Mouse (Mus musculus) brown adipose tissue, adult 24 weeks (tissue): ENCODE results near the gene Thada. TPM values are rescaled to one million over a fixed set of nuclear protein-coding genes. Genes with fewer than 3 reads are reported as not detected.

ENCODE experiments used
- H3K27ac ChIP-seq: fragments of 200-500 bp; replicated peaks from 2 replicates; pipeline ENCODE4 v1.5.1; 2012; ENCODE audit warnings: low read depth, mild to moderate bottlenecking, low read length
- H3K4me1 ChIP-seq: fragments of 200-500 bp; 2 replicates; pipeline ENCODE4 v1.6.1; 2012; ENCODE audit warnings: low read length, mixed read lengths; ENCODE audit not compliant: control insufficient read depth, insufficient read depth, insufficient read length
- H3K4me3 ChIP-seq: fragments of 200-500 bp; 2 replicates; pipeline ENCODE4 v1.5.1; 2012; ENCODE audit warnings: low read depth, mild to moderate bottlenecking, low read length, moderate library complexity; ENCODE audit not compliant: insufficient read depth
- polyA plus RNA-seq: library from polyadenylated mRNA; stranded (reverse); fragments of >200 nt; gene quantifications from 2 replicates; pipeline ENCODE4 v1.2.4, GENCODE M21; 2012; ENCODE audit not compliant: missing spikeins, insufficient read depth, insufficient read length

Thada gene
- polyA plus RNA-seq, 1 experiment = 4.7 TPM

GRCm38 (mm10) chr17:84353224-84353901 lies 112.6 kb downstream of the Thada start:
- Histone ChIP-seq H3K27ac (no peak overlapping the region), H3K4me3 (no peak overlapping the region), H3K4me1 (no peaks in the 10 kb centered on the region)

- Histone ChIP-seq H3K4me3 (no peak overlapping the region), H3K27ac (no peak overlapping the region), H3K4me1 (no peaks in the 10 kb centered on the region)
These were observed 113.2 kb downstream of the Thada start for GRCm38 (mm10) chr17:84352790-84353154.

DNA sequence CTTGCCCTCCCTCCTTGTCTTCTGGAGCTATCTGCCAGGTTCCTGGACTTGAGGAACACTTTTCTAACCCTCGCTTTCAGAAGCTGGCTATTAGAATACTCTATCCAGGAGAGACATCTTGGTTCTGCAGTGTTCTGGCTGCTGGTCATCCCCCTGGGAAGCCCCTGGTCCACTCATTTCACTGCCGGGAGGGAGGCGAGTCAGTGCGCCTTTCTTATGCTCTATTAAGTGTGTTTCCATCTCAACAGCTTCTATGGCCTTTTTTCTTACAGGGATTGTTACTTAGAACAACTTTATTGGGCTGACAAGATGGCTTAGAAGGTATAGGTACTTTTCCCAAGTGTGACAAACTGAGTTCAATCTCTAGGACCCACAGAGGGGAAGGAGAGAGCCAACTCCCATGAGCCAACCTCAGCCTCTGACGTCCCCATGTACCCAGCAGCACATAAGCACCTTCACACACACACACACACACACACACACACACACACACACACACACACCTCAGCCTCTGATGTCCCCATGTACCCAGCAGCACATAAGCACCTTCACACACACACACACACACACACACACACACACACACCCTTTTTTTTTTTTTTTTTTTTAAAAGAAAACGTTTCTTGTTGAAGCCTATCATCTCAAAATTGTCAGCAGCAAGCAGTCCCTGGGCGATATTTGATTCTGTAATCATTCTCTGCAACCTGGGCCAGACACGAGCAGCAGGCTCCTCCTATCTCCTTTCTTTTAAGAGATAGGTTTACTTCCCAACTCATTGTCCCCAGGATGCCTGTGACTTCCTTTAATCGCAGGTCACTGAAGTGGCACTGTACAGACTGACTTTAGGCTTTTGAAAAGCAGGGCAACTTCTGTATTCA lies 113.9 kb downstream of the Thada start:
- Histone ChIP-seq H3K4me1 (no peaks in the 10 kb centered on the region), H3K27ac (no peak overlapping the region), H3K4me3 (no peak overlapping the region)

GRCm38 (mm10) chr17:84351276-84351675 lies 114.7 kb downstream of the Thada start:
- Histone ChIP-seq H3K4me1 (no peaks in the 10 kb centered on the region), H3K27ac (no peak overlapping the region), H3K4me3 (no peak overlapping the region)

DNA sequence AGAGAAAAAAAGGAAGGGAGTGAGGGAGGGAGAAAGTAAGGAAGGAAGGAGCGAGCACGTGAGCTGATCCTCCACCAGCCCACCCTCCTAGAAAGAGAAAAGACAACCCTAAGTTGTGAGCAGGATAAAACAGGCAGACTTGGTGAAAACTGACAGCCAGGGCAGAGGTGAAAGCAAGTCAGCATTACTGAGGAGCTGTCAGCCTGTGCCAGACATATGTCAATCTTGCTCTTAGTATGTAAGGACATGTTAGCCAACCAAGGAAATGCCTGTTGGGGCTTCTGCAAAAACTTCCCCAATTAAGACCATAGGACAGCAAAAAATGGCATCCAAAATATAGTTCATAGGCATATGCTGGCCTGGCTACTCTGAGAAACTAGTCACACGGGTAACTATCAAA lies 117.1 kb downstream of the Thada start:
- no peak overlapping the region for H3K4me3 ChIP-seq
- no peak overlapping the region for H3K27ac ChIP-seq
- no peaks in the 10 kb centered on the region for H3K4me1 ChIP-seq

DNA sequence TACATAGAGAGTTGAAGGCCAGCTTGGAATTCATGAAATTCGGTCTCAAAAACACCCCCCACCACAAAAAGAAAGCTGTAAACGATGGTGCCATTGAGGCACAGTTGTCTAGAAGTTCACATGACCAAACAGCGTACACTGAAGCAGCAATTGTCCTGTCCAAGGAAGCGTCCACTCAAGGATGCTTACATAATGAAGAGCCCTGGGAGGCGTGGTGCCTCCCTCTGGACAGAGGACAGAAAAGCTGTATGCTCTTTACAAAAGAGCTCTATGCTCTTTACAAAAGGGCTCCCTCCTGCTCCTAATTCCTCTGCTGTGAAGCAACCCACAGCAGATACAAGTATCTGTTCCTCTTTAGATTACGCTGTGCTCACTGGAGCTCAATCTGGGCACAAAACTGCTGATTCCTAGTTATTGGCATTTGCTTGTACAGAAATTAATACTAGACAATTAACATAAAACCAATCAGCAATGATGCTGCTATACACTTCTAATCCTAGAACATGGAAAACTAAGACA lies 123.6 kb downstream of the Thada start:
- Histone ChIP-seq H3K4me3 (no peak overlapping the region), H3K27ac (no peak overlapping the region), H3K4me1 (no peaks in the 10 kb centered on the region)

- Histone ChIP-seq H3K4me3 (no peak overlapping the region), H3K4me1 (no peaks in the 10 kb centered on the region), H3K27ac (no peak overlapping the region)
These were observed 124.3 kb downstream of the Thada start for GRCm38 (mm10) chr17:84341686-84342085.

DNA sequence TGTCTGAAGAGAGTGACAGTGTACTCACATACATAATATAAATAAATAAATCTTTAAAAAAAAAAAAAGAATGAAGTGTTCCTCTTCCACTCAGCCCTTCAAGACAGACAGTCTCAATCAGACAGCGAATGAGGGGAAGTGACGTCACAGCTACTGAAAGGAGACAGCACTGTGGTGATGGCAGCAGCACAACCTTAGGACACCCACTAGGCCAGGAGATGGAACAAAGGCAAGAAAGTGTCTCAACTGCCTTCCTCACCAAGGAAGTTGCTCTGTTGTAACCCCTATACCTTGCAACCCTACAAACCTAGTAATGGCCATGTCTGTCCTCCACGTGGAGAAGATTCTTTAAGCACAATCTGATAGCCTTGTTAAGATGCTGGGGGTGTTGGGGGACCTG lies 125.4 kb downstream of the Thada start:
- no peaks in the 10 kb centered on the region for H3K4me1 ChIP-seq
- H3K27ac ChIP-seq = no peak overlapping the region
- H3K4me3 ChIP-seq = no peak overlapping the region

DNA sequence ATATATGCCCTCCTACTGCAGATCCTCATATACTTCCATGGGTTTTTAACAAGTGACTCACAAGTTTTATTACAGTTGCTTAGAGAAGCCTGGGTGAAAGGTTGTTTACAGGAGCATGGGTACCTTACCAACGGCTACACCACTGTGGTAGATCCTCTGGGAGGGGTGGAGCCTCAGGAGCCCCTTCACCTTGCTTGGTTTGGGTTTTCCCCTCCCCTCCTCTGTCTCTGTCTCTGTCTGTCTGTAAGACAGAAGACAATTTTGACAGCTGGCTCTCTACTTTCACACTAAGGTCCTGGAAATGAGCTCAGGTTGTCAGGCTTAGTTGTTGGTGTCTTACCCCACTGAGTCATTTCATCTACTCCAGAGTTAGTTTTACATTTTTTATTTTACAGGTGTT lies 130.0 kb downstream of the Thada start:
- no peak overlapping the region for H3K4me3 ChIP-seq
- H3K4me1 ChIP-seq = no peaks in the 10 kb centered on the region
- no peak overlapping the region for H3K27ac ChIP-seq

GRCm38 (mm10) chr17:84335076-84335475 lies 130.9 kb downstream of the Thada start:
- peaks cover 3% of the 10 kb centered on the region; the same call in 1 of the 2 replicates for H3K4me1 ChIP-seq
- no peak overlapping the region for H3K4me3 ChIP-seq
- H3K27ac ChIP-seq = no peak overlapping the region

GRCm38 (mm10) chr17:84334241-84335014 lies 131.6 kb downstream of the Thada start:
- Histone ChIP-seq H3K4me1 (peaks cover 4% of the 10 kb centered on the region; the same call in 1 of the 2 replicates), H3K27ac (no peak overlapping the region), H3K4me3 (no peak overlapping the region)

DNA sequence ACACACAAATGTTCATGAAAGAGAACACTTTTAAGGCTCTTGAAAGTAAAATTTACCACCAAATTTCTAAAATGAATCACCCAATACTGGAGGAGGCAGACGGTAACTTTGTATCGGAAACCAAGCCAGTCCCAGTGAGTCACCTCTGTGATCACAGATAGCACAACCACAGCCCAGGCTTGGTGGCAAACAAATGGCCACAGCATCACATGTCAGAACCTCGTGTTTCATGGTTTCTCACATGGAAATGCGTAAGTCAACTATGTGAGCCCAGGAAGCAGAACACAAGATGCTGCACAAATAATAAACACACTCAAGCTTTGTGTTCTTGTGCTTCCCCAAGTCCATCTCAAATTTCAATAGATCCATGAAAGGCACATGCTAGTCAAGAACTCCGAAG lies 133.1 kb downstream of the Thada start:
- H3K4me1 ChIP-seq = peaks cover 4% of the 10 kb centered on the region; the same call in 1 of the 2 replicates
- no peak overlapping the region for H3K4me3 ChIP-seq
- H3K27ac ChIP-seq = no peak overlapping the region

DNA sequence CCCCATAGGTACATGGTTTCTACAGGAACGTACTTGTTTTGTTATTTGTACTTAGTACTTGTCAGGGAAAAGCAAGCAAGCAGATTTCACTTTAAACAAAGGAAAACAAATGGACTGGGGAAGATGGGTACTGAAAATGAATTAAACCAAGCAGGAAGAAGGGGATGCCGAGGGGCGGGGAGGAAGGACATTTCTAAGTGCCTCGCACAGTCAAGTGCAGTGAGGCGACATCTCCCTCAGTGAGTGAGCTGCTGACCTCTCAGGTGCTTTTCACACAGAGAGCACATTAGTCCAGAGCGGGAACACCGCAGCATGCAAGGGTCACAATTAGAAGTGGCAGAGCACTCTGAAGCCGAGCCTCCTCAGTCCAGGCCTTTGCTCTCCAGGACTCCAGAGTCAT lies 135.0 kb downstream of the Thada start:
- peaks cover 4% of the 10 kb centered on the region; the same call in 1 of the 2 replicates for H3K4me1 ChIP-seq
- H3K4me3 ChIP-seq = no peak overlapping the region
- H3K27ac ChIP-seq = no peak overlapping the region

DNA sequence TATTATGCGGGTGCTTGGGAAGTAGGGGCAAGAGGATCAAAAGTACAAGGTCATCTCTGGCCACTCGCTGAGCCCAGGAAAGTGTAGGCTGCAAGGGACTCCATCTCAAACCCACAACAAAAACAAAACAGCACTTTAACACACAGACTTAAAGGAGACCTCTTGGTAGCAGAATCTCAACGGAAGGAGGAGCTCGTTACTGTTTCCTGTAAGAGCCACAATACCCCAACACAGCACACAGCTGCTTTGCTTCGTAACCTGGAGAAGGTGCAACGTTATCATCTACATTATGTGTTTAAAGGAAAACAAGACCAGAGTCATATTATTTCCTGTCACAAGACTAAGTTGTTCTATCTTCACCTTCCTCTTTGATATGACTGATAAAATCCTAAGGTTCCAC lies 135.5 kb downstream of the Thada start:
- Histone ChIP-seq H3K4me1 (peaks cover 4% of the 10 kb centered on the region; the same call in 1 of the 2 replicates), H3K27ac (no peak overlapping the region), H3K4me3 (no peak overlapping the region)

GRCm38 (mm10) chr17:84329906-84330470 lies 136.0 kb downstream of the Thada start:
- H3K27ac ChIP-seq = no peak overlapping the region
- H3K4me3 ChIP-seq = no peak overlapping the region
- H3K4me1 ChIP-seq = peaks cover 7% of the 10 kb centered on the region; the same call in 1 of the 2 replicates
